Mouse (Mus musculus) G1E (cell line): ENCODE results near the gene Pak4.

Experiments
- CTCF ChIP-seq: IDR thresholded peaks from 2 replicates; pipeline ENCODE4 v1.5.1; 2012; ENCODE audit warnings: low read depth, low read length, inconsistent platforms, mixed read lengths
- GATA1 ChIP-seq: IDR thresholded peaks from 2 replicates; pipeline ENCODE4 v1.6.1; 2012; ENCODE audit warnings: borderline replicate concordance, low read length, inconsistent platforms, mixed read lengths
- POLR2AphosphoS5 ChIP-seq: IDR thresholded peaks from 2 replicates; pipeline ENCODE4 v1.6.1; 2012; ENCODE audit warnings: low read depth, low read length, inconsistent platforms; ENCODE audit not compliant: insufficient replicate concordance

- TF ChIP-seq CTCF (no peak), POLR2AphosphoS5 (no peak), GATA1 (no peak)
These were observed 21.2 kb upstream of the Pak4 start for GRCm38 (mm10) chr7:28619098-28619715.
